Mouse (Mus musculus): Measurements from ENCODE around the gene Trpm8. TPM values are rescaled to one million over a fixed set of nuclear protein-coding genes. Genes with fewer than 3 reads are reported as not detected.

Trpm8 gene
- total and polyA plus RNA-seq, 2 experiments from 2014 or later: not detected

GRCm38 (mm10) chr1:88286887-88287696, 9.6 kb downstream of the Trpm8 start:
- no peaks in the 10 kb centered on the region for H3K27me3 ChIP-seq (ENCODE audit: control insufficient read depth, insufficient read depth, low read length)
- no peak overlapping the region for H3K4me3 ChIP-seq (ENCODE audit: low read depth, low read length)
- no peak overlapping the region for H3K4me2 ChIP-seq (ENCODE audit: low read depth, low read length)
- ATAC-seq (ENCODE audit: insufficient read depth, low read depth): no peak
- 65% methylated on average over 13 of the region's 13 CpGs for WGBS
- H3K4me1 ChIP-seq (ENCODE audit: control insufficient read depth, insufficient read depth): no peaks in the 10 kb centered on the region
- no peak overlapping the region for H3K27ac ChIP-seq (ENCODE audit: low read depth)
- no peaks in the 10 kb centered on the region for H3K36me3 ChIP-seq (replicated peaks; ENCODE audit: control insufficient read depth, insufficient read depth, low read length)
- no peak for DNase-seq (ENCODE audit: low spot score)
- TF ChIP-seq EP300 (IDR thresholded peaks at IDR 0.05; ENCODE audit: low read depth) (no peak), CTCF (IDR thresholded peaks at IDR 0.05; ENCODE audit: low read depth) (no peak)
- 0 out of 2 replicates have a peak, but pooled peaks cover 43% of the 10 kb centered on the region for H3K9me3 ChIP-seq (replicated peaks; ENCODE audit: control insufficient read depth, low read length)
- no peak overlapping the region for H3K9ac ChIP-seq (replicated peaks; ENCODE audit: low read depth, low read length)

- Histone ChIP-seq H3K36me3 (replicated peaks; ENCODE audit: control insufficient read depth, insufficient read depth, low read length) (no peaks in the 10 kb centered on the region), H3K4me2 (ENCODE audit: low read depth, low read length) (no peak overlapping the region), H3K4me1 (ENCODE audit: control insufficient read depth, insufficient read depth) (no peaks in the 10 kb centered on the region), H3K9ac (replicated peaks; ENCODE audit: low read depth, low read length) (no peak overlapping the region), H3K27me3 (ENCODE audit: control insufficient read depth, insufficient read depth, low read length) (no peaks in the 10 kb centered on the region), H3K4me3 (ENCODE audit: low read depth, low read length) (no peak overlapping the region), H3K9me3 (replicated peaks; ENCODE audit: control insufficient read depth, low read length) (0 out of 2 replicates have a peak, but pooled peaks cover 46% of the 10 kb centered on the region), H3K27ac (ENCODE audit: low read depth) (no peak overlapping the region)
- ATAC-seq (ENCODE audit: insufficient read depth, low read depth) (no peak), DNase-seq (ENCODE audit: low spot score) (peak; percentile 53)
- TF ChIP-seq CTCF (IDR thresholded peaks at IDR 0.05; ENCODE audit: low read depth) (peak; percentile 77), EP300 (IDR thresholded peaks at IDR 0.05; ENCODE audit: low read depth) (no peak)
- 32% methylated on average over 5 of the region's 5 CpGs for WGBS
These were observed 10.2 kb downstream of the Trpm8 start for GRCm38 (mm10) chr1:88287697-88287980.

GRCm38 (mm10) chr1:88288056-88288788, 10.8 kb downstream of the Trpm8 start:
- no peaks in the 10 kb centered on the region for H3K4me1 ChIP-seq (ENCODE audit: control insufficient read depth, insufficient read depth)
- no peaks in the 10 kb centered on the region for H3K27me3 ChIP-seq (ENCODE audit: control insufficient read depth, insufficient read depth, low read length)
- no peaks in the 10 kb centered on the region for H3K36me3 ChIP-seq (replicated peaks; ENCODE audit: control insufficient read depth, insufficient read depth, low read length)
- H3K9ac ChIP-seq (replicated peaks; ENCODE audit: low read depth, low read length): no peak overlapping the region
- no peak overlapping the region for H3K4me2 ChIP-seq (ENCODE audit: low read depth, low read length)
- DNase-seq (ENCODE audit: low spot score): no peak
- ATAC-seq (ENCODE audit: insufficient read depth, low read depth): no peak
- 0 out of 2 replicates have a peak, but pooled peaks cover 42% of the 10 kb centered on the region for H3K9me3 ChIP-seq (replicated peaks; ENCODE audit: control insufficient read depth, low read length)
- H3K4me3 ChIP-seq (ENCODE audit: low read depth, low read length): no peak overlapping the region
- H3K27ac ChIP-seq (ENCODE audit: low read depth): no peak overlapping the region
- WGBS: 31% methylated on average over 3 of the region's 3 CpGs
- TF ChIP-seq EP300 (IDR thresholded peaks at IDR 0.05; ENCODE audit: low read depth) (no peak), CTCF (IDR thresholded peaks at IDR 0.05; ENCODE audit: low read depth) (no peak)

GRCm38 (mm10) chr1:88288789-88289127, 11.3 kb downstream of the Trpm8 start:
- Histone ChIP-seq H3K9me3 (replicated peaks; ENCODE audit: control insufficient read depth, low read length) (0 out of 2 replicates have a peak, but pooled peaks cover 42% of the 10 kb centered on the region), H3K4me3 (ENCODE audit: low read depth, low read length) (no peak overlapping the region), H3K27me3 (ENCODE audit: control insufficient read depth, insufficient read depth, low read length) (no peaks in the 10 kb centered on the region), H3K9ac (replicated peaks; ENCODE audit: low read depth, low read length) (no peak overlapping the region), H3K4me2 (ENCODE audit: low read depth, low read length) (no peak overlapping the region), H3K27ac (ENCODE audit: low read depth) (no peak overlapping the region), H3K4me1 (ENCODE audit: control insufficient read depth, insufficient read depth) (no peaks in the 10 kb centered on the region), H3K36me3 (replicated peaks; ENCODE audit: control insufficient read depth, insufficient read depth, low read length) (no peaks in the 10 kb centered on the region)
- TF ChIP-seq CTCF (IDR thresholded peaks at IDR 0.05; ENCODE audit: low read depth) (no peak), EP300 (IDR thresholded peaks at IDR 0.05; ENCODE audit: low read depth) (no peak)
- WGBS: 61% methylated on average over 3 of the region's 3 CpGs
- ATAC-seq (ENCODE audit: insufficient read depth, low read depth): no peak
- DNase-seq (ENCODE audit: low spot score): no peak

- WGBS: 39% methylated on average over 2 of the region's 2 CpGs
- ATAC-seq (ENCODE audit: insufficient read depth, low read depth) (no peak), DNase-seq (ENCODE audit: low spot score) (no peak)
- no peaks in the 10 kb centered on the region for H3K4me1 ChIP-seq (ENCODE audit: control insufficient read depth, insufficient read depth)
- H3K4me2 ChIP-seq (ENCODE audit: low read depth, low read length): no peak overlapping the region
- no peaks in the 10 kb centered on the region for H3K36me3 ChIP-seq (replicated peaks; ENCODE audit: control insufficient read depth, insufficient read depth, low read length)
- H3K27me3 ChIP-seq (ENCODE audit: control insufficient read depth, insufficient read depth, low read length): no peaks in the 10 kb centered on the region
- 0 out of 2 replicates have a peak, but pooled peaks cover 42% of the 10 kb centered on the region for H3K9me3 ChIP-seq (replicated peaks; ENCODE audit: control insufficient read depth, low read length)
- H3K27ac ChIP-seq (ENCODE audit: low read depth): no peak overlapping the region
- H3K9ac ChIP-seq (replicated peaks; ENCODE audit: low read depth, low read length): no peak overlapping the region
- no peak overlapping the region for H3K4me3 ChIP-seq (ENCODE audit: low read depth, low read length)
- TF ChIP-seq EP300 (IDR thresholded peaks at IDR 0.05; ENCODE audit: low read depth) (no peak), CTCF (IDR thresholded peaks at IDR 0.05; ENCODE audit: low read depth) (no peak)
These were observed 11.7 kb downstream of the Trpm8 start for GRCm38 (mm10) chr1:88289152-88289551.

All from heart, postnatal 0 days (tissue).